Mouse (Mus musculus) lung, embryonic 14.5 days (tissue): ENCODE measurements at regions not wholly inside any gene's neighbourhood (a gene's known extent, or its start where the extent isn't known, plus 50 kb on each side); places are given as distances from the start of the nearest gene placed in this dataset.
A peak's percentile ranks its signal among the peaks of the same experiment; 100 is the strongest.

Source experiments
- ATAC-seq: fragments of 200-750 bp; cut with Nextera tagmentation; 2 replicates; pipeline ENCODE4 v1.8.0; 2017; ENCODE audit warnings: mild to moderate bottlenecking, moderate TSS enrichment, moderate library complexity; ENCODE audit not compliant: insufficient read depth
- DNase-seq: peaks from one replicate; pipeline ENCODE4 v3.0.0-alpha.2; 2015
- H3K27ac ChIP-seq: fragments of 300-500 bp; sonication (generic); 2 replicates; pipeline ENCODE4 v1.5.1; 2014; ENCODE audit warnings: low read depth, mild to moderate bottlenecking, moderate library complexity
- H3K27me3 ChIP-seq: fragments of 300-500 bp; sonication (generic); 2 replicates; pipeline ENCODE4 v1.6.1; 2014; ENCODE audit warnings: low read length, control low read depth; ENCODE audit not compliant: insufficient read depth
- H3K36me3 ChIP-seq: fragments of 300-500 bp; sonication (generic); 2 replicates; pipeline ENCODE4 v1.6.1; 2014; ENCODE audit warnings: control low read depth; ENCODE audit not compliant: insufficient read depth
- H3K4me1 ChIP-seq: fragments of 300-500 bp; sonication (generic); 2 replicates; pipeline ENCODE4 v1.6.1; 2014; ENCODE audit warnings: antibody characterized with exemption, control low read depth; ENCODE audit not compliant: insufficient read depth
- H3K4me2 ChIP-seq: fragments of 300-500 bp; sonication (generic); 2 replicates; pipeline ENCODE4 v1.6.1; 2014; ENCODE audit warnings: mild to moderate bottlenecking
- H3K4me3 ChIP-seq: fragments of 300-500 bp; sonication (generic); 2 replicates; pipeline ENCODE4 v1.5.1; 2014; ENCODE audit warnings: low read depth, low read length
- H3K9ac ChIP-seq: fragments of 300-500 bp; sonication (generic); 2 replicates; pipeline ENCODE4 v1.6.1; 2014
- H3K9me3 ChIP-seq: fragments of 300-500 bp; sonication (generic); 2 replicates; pipeline ENCODE4 v1.6.1; 2016; ENCODE audit warnings: low read depth, low read length, control low read depth
- CTCF ChIP-seq: IDR thresholded peaks from 2 replicates; pipeline ENCODE4 v1.5.1; 2016; ENCODE audit warnings: antibody characterized with exemption, low read depth
- WGBS: fragments of 180-500 bp; shearing (Covaris S2); extraction: QIAGEN DNeasy Blood & Tissue Kit; methylation state at CpG from one replicate; pipeline ENCODE4 v1.1.7; 2014; 5-methylcytosine and 5-hydroxymethylcytosine counted together

- Histone ChIP-seq H3K4me2 (no peak overlapping the region), H3K9me3 (no peaks in the 10 kb centered on the region), H3K4me3 (no peak overlapping the region), H3K27ac (no peak overlapping the region), H3K9ac (no peak overlapping the region), H3K36me3 (no peaks in the 10 kb centered on the region), H3K27me3 (no peaks in the 10 kb centered on the region), H3K4me1 (no peaks in the 10 kb centered on the region)
- 62% methylated on average over 2 of the region's 2 CpGs for WGBS
- TF ChIP-seq CTCF, result no peak
- DNase-seq (no peak), ATAC-seq (no peak)
Measured at GRCm38 (mm10) chr16:86115587-86116376, 214.2 kb upstream of the Adamts5 start.

GRCm38 (mm10) chr16:86094461-86094860, 192.8 kb upstream of the Adamts5 start:
- DNase-seq (no peak), ATAC-seq (no peak)
- Histone ChIP-seq H3K4me3 (no peak overlapping the region), H3K9ac (no peak overlapping the region), H3K4me1 (no peaks in the 10 kb centered on the region), H3K27me3 (no peaks in the 10 kb centered on the region), H3K36me3 (no peaks in the 10 kb centered on the region), H3K4me2 (no peak overlapping the region), H3K9me3 (no peaks in the 10 kb centered on the region), H3K27ac (no peak overlapping the region)
- TF ChIP-seq CTCF, result no peak
- 87% methylated on average over 2 of the region's 2 CpGs for WGBS

GRCm38 (mm10) chr16:86090175-86090574, 188.5 kb upstream of the Adamts5 start:
- Histone ChIP-seq H3K9me3 (no peaks in the 10 kb centered on the region), H3K27ac (no peak overlapping the region), H3K4me1 (no peaks in the 10 kb centered on the region), H3K9ac (no peak overlapping the region), H3K4me2 (no peak overlapping the region), H3K27me3 (no peaks in the 10 kb centered on the region), H3K4me3 (no peak overlapping the region), H3K36me3 (no peaks in the 10 kb centered on the region)
- 89% methylated on average over 6 of the region's 6 CpGs for WGBS
- no peak for TF ChIP-seq CTCF
- DNase-seq, result no peak
- ATAC-seq, result no peak

GRCm38 (mm10) chr16:86087421-86087820, 185.8 kb upstream of the Adamts5 start:
- H3K4me1 ChIP-seq, result no peaks in the 10 kb centered on the region
- H3K27ac ChIP-seq, result no peak overlapping the region
- no peaks in the 10 kb centered on the region for H3K27me3 ChIP-seq
- H3K9me3 ChIP-seq, result no peaks in the 10 kb centered on the region
- ATAC-seq (no peak), DNase-seq (peak; percentile 7)
- no peak overlapping the region for H3K4me2 ChIP-seq
- 54% methylated on average over 3 of the region's 3 CpGs for WGBS
- H3K9ac ChIP-seq, result no peak overlapping the region
- H3K4me3 ChIP-seq, result no peak overlapping the region
- TF ChIP-seq CTCF, result no peak
- H3K36me3 ChIP-seq, result no peaks in the 10 kb centered on the region

GRCm38 (mm10) chr16:86067628-86068364, 166.2 kb upstream of the Adamts5 start:
- DNase-seq, result peak; percentile 29

GRCm38 (mm10) chr16:86060087-86060486, 158.5 kb upstream of the Adamts5 start:
- peak; percentile 28; the same call in 1 of the 2 replicates for ATAC-seq
- DNase-seq, result peak; percentile 19
- 26% methylated on average over 5 of the region's 5 CpGs for WGBS

More at GRCm38 (mm10) chr16:86067628-86068364, 166.2 kb upstream of the Adamts5 start:
- no peak for ATAC-seq
- H3K27me3 ChIP-seq, result no peaks in the 10 kb centered on the region
- no peak for TF ChIP-seq CTCF
- no peak overlapping the region for H3K4me3 ChIP-seq
- H3K4me1 ChIP-seq, result no peaks in the 10 kb centered on the region
- no peaks in the 10 kb centered on the region for H3K36me3 ChIP-seq
- H3K9ac ChIP-seq, result no peak overlapping the region
- no peaks in the 10 kb centered on the region for H3K9me3 ChIP-seq
- H3K27ac ChIP-seq, result no peak overlapping the region
- H3K4me2 ChIP-seq, result no peak overlapping the region
- 59% methylated on average over 3 of the region's 3 CpGs for WGBS

GRCm38 (mm10) chr16:86044695-86045094, 143.1 kb upstream of the Adamts5 start:
- H3K4me1 ChIP-seq, result no peaks in the 10 kb centered on the region
- ATAC-seq (no peak), DNase-seq (no peak)
- no peak overlapping the region for H3K4me3 ChIP-seq
- H3K9me3 ChIP-seq, result no peaks in the 10 kb centered on the region
- no peak overlapping the region for H3K9ac ChIP-seq
- H3K27ac ChIP-seq, result no peak overlapping the region
- TF ChIP-seq CTCF, result no peak
- no peaks in the 10 kb centered on the region for H3K36me3 ChIP-seq
- WGBS, result 84% methylated on average over 2 of the region's 2 CpGs
- H3K27me3 ChIP-seq, result no peaks in the 10 kb centered on the region
- no peak overlapping the region for H3K4me2 ChIP-seq

More at GRCm38 (mm10) chr16:86060087-86060486, 158.5 kb upstream of the Adamts5 start:
- no peak for TF ChIP-seq CTCF
- Histone ChIP-seq H3K27me3 (no peaks in the 10 kb centered on the region), H3K27ac (no peak overlapping the region), H3K36me3 (no peaks in the 10 kb centered on the region), H3K9me3 (no peaks in the 10 kb centered on the region), H3K4me1 (no peaks in the 10 kb centered on the region), H3K9ac (no peak overlapping the region), H3K4me3 (no peak overlapping the region), H3K4me2 (no peak overlapping the region)
